Mouse (Mus musculus) cortical plate, adult 2 months (tissue): ENCODE data around the gene Acadm.

Experiments
- CTCF ChIP-seq: fragments of 200-500 bp; IDR thresholded peaks from 2 replicates; pipeline ENCODE4 v1.5.1; 2011; ENCODE audit warnings: mild to moderate bottlenecking, control low read depth, low read length; ENCODE audit not compliant: insufficient read depth; ENCODE audit errors: extremely low read depth
- POLR2A ChIP-seq: fragments of 200-500 bp; IDR thresholded peaks from 2 replicates; pipeline ENCODE4 v1.6.1; 2011; ENCODE audit warnings: mild to moderate bottlenecking, low read length, control low read depth; ENCODE audit not compliant: insufficient read depth; ENCODE audit errors: extremely low read depth

DNA sequence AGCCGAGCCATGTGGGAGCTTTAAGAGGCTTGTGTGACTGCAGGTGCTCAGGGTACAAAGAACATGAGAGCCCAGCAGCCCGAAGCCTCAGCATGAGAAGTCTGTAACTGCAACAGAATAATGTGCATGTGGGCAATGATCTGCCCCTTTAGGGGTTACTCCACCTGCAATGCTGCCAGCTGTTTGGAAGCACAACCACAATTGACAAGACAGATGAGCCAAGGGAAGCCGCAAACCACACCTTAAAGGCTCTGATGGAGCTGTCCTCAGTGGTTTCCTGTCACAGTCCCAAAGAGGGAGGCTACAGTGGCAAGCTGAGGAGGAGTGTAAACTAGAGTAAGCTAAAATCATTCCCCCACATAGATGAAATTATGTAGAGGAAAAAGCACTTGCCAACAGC lies 49.0 kb downstream of the Acadm start:
- TF ChIP-seq POLR2A (no peak), CTCF (no peak)
